Comparison of ENCODE assay signal across 9 mouse cellular contexts in the genomic region with DNA sequence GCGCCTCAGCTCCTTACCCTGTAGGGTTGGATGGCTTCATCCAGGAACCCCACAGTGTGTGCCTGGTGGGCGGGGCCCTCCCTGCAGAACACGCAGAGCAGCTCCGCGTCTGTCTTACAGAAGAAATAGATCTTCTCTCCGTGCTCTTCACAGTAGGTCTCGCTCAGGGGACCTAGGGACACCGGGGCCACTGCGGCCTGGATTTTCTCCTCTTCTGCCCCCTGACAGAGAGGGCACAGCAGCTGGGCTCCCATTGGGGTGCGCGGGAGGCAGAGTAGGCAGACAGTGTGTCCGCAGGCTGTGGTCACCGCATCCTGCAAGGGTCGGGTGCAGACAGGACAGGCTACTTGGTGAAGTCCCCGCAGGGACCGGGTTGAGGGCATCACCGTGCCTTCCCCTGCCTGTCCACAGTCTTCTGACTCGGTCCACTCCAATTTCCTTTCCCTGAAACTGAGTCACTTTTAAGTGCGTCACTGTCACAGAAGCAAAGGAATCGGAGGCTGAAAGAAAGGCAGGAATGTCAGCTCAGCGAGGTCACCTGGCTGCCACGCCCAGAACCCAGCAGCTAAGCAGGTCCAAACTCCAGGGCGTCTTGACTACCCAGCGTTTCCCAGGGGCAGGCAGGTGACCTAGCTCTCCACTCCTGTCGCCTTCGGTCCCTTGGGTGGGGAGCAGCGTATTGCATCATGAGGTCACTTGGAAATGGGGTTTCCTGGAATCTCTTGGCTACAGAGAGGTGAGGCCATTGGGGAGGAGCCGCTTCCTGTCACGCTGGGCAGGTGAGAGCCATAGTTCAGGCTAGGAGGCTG. TPM values are rescaled to one million over a fixed set of nuclear protein-coding genes. Genes with fewer than 3 reads are reported as not detected.
A peak's percentile ranks its signal among the peaks of the same experiment; 100 is the strongest.
DNase-seq lines count a peak whose midpoint lies in the region; ATAC-seq and TF ChIP-seq lines count a peak whose summit lies in the region.
"Had no signal": no experiment of that assay in that cellular context is flagged by ENCODE, and none has a peak within 500 bp of the region (broad histone marks: within the 10 kb centered on the region; RNA-seq: fewer than 3 reads in every experiment).

Trim15 (minus strand) TSS at position 492 of the 809 bp plus-strand sequence.

- no peak within 1 kb of the TSS for H3K27ac ChIP-seq in embryonic facial prominence, embryonic 12.5 days
- H3K27ac ChIP-seq in kidney, adult 2 months (ENCODE audit: insufficient read depth, low read depth, low read length) = no peak within 1 kb of the TSS
- no peak within 1 kb of the TSS for H3K27ac ChIP-seq in midbrain, embryonic 11.5 days (ENCODE audit: low read depth, low read length)

- WGBS in embryonic facial prominence, embryonic 12.5 days = 15% methylated on average over 29 of the region's 29 CpGs
- WGBS in kidney, adult 2 months = 15% methylated on average over 29 of the region's 29 CpGs
- WGBS in midbrain, embryonic 11.5 days = 17% methylated on average over 29 of the region's 29 CpGs

- H3K4me2 ChIP-seq in embryonic facial prominence, embryonic 12.5 days (replicated peaks) = peak within 1 kb of the TSS; percentile 40
- peak within 1 kb of the TSS; percentile 35 for H3K4me2 ChIP-seq in midbrain, embryonic 11.5 days

- ATAC-seq in embryonic facial prominence, embryonic 12.5 days (ENCODE audit: insufficient number of reproducible peaks, insufficient read depth, low FRiP score, low TSS enrichment) = peak; percentile 41; the same call in 1 of the 2 replicates
- ATAC-seq in midbrain, embryonic 11.5 days (ENCODE audit: low FRiP score) = peak; percentile 42; the same call in 1 of the 2 replicates
- ATAC-seq in inflammation-experienced regulatory T-cells, adult 6 months = no peak

- no peaks in the 10 kb centered on the region for H3K36me3 ChIP-seq in embryonic facial prominence, embryonic 12.5 days
- no peaks in the 10 kb centered on the region for H3K36me3 ChIP-seq in kidney, adult 2 months (ENCODE audit: control insufficient read depth, insufficient read depth, low read length)
- no peaks in the 10 kb centered on the region for H3K36me3 ChIP-seq in midbrain, embryonic 11.5 days (ENCODE audit: control insufficient read depth, insufficient read depth, low read length)

- 0 out of 2 replicates have a peak within 1 kb of the TSS, but pooled peaks have one; percentile 5 for H3K4me3 ChIP-seq in embryonic facial prominence, embryonic 12.5 days
- H3K4me3 ChIP-seq in kidney, adult 2 months (ENCODE audit: insufficient read depth, low read depth, low read length) = no peak within 1 kb of the TSS
- no peak within 1 kb of the TSS for H3K4me3 ChIP-seq in midbrain, embryonic 11.5 days (ENCODE audit: low read depth, low read length)

- no peak for TF ChIP-seq POLR2A in kidney, adult 2 months (IDR thresholded peaks at IDR 0.05; ENCODE audit: low read depth, low read length)

- peak within 1 kb of the TSS; percentile 15; the same call in 1 of the 2 replicates for H3K9ac ChIP-seq in embryonic facial prominence, embryonic 12.5 days
- H3K9ac ChIP-seq in midbrain, embryonic 11.5 days (ENCODE audit: low read length) = peak within 1 kb of the TSS; percentile 28; the same call in 1 of the 2 replicates

- no peaks in the 10 kb centered on the region for H3K9me3 ChIP-seq in embryonic facial prominence, embryonic 12.5 days
- H3K9me3 ChIP-seq in midbrain, embryonic 11.5 days (ENCODE audit: control insufficient read depth, low read length) = no peaks in the 10 kb centered on the region

- no peaks in the 10 kb centered on the region for H3K4me1 ChIP-seq in embryonic facial prominence, embryonic 12.5 days
- no peaks in the 10 kb centered on the region for H3K4me1 ChIP-seq in kidney, adult 2 months (ENCODE audit: control insufficient read depth, insufficient read depth, low read length)
- no peaks in the 10 kb centered on the region for H3K4me1 ChIP-seq in midbrain, embryonic 11.5 days (ENCODE audit: control insufficient read depth, insufficient read depth, low read length)

- H3K27me3 ChIP-seq in embryonic facial prominence, embryonic 12.5 days = peaks cover 23% of the 10 kb centered on the region
- no peaks in the 10 kb centered on the region for H3K27me3 ChIP-seq in kidney, adult 2 months (replicated peaks; ENCODE audit: control insufficient read depth, insufficient read depth, low read length)
- H3K27me3 ChIP-seq in midbrain, embryonic 11.5 days (ENCODE audit: control insufficient read depth, insufficient read depth, low read length) = 0 out of 2 replicates have a peak, but pooled peaks cover 2% of the 10 kb centered on the region

- no peak for TF ChIP-seq CTCF in kidney, adult 2 months (conservative IDR thresholded peaks at IDR 0.05; ENCODE audit: insufficient read depth, insufficient read length, low read depth, low read length)

- peak; percentile 74 for DNase-seq in heart, adult 11 months
- no peak for DNase-seq in heart, adult 9 months (ENCODE audit: low spot score in 2 of 2)
- peak; percentile 64 for DNase-seq in kidney, adult 2 months
- DNase-seq in midbrain, embryonic 11.5 days (ENCODE audit: low spot score, missing footprints) = peak; percentile 77
- DNase-seq in layer of hippocampus, adult 18-20 months (ENCODE audit: low spot score in 2 of 2) = no peak
- DNase-seq in right cerebral cortex, postnatal 36 days (ENCODE audit: low spot score in 2 of 2) = no peak

RNA-seq across cellular contexts. Expression of gene Trim15, which starts in this region (rescaled TPM):
- 0.17 and 0.40 TPM in 2 replicates for polyA plus RNA-seq in embryonic facial prominence, embryonic 12.5 days (2016; fragmentation: Nextera tagmentation; extraction: Ambion mirVana)
- polyA plus RNA-seq in kidney, adult 2 months (2012; rRNA removed) = 0.22 and 0.38 TPM in 2 replicates
- 0.48 and 0.51 TPM in 2 replicates for polyA plus RNA-seq in midbrain, embryonic 11.5 days (2014; fragmentation: Nextera tagmentation; extraction: Ambion mirVana)
- under 1 TPM; 0.32 to 0.47 (median 0.33) TPM for polyA plus RNA-seq in inflammation-experienced regulatory T-cells, adult 6 months (2017; shearing (Covaris generic))
- not detected for total RNA-seq in layer of hippocampus, adult 18-20 months (2021)
- polyA plus RNA-seq: testis, adult 2 months had no signal

Comparison
In these comparisons a context has a peak if more than half of its experiments do, and no peak if none do; other contexts are left out.
1. Peak in ATAC-seq, H3K4me3 ChIP-seq, H3K9ac ChIP-seq and H3K4me2 ChIP-seq in embryonic facial prominence, embryonic 12.5 days; RNA of the gene not detected or under 1 TPM.
2. Peak in DNase-seq in kidney, adult 2 months; RNA of the gene not detected or under 1 TPM.
3. Peak in DNase-seq, ATAC-seq, H3K9ac ChIP-seq and H3K4me2 ChIP-seq in midbrain, embryonic 11.5 days; RNA of the gene not detected or under 1 TPM.